Mouse (Mus musculus): Measurements from ENCODE around the gene Kcnk4.
"Not testable (repeated sequence)": the region's sequence is repeated elsewhere in the genome, so short reads cannot be mapped to it uniquely, and the experiment has no call there.

Kcnk4 gene

GRCm38 (mm10) chr19:6916496-6916895, 17.8 kb downstream of the Kcnk4 start:
- no peak for DNase-seq (ENCODE audit: low spot score)

- no peak for DNase-seq (ENCODE audit: low spot score)
These were observed 19.0 kb downstream of the Kcnk4 start for GRCm38 (mm10) chr19:6915276-6915675.

GRCm38 (mm10) chr19:6914540-6914939, 19.8 kb downstream of the Kcnk4 start:
- DNase-seq (ENCODE audit: low spot score), result no peak

- no peak for DNase-seq (ENCODE audit: low spot score)
These were observed 20.3 kb downstream of the Kcnk4 start for GRCm38 (mm10) chr19:6913991-6914390.

GRCm38 (mm10) chr19:6913036-6913435, 21.3 kb downstream of the Kcnk4 start:
- DNase-seq (ENCODE audit: low spot score), result no peak

- no peak for DNase-seq (ENCODE audit: low spot score)
These were observed 21.9 kb downstream of the Kcnk4 start for GRCm38 (mm10) chr19:6912205-6912970.

GRCm38 (mm10) chr19:6911101-6912074, 22.9 kb downstream of the Kcnk4 start:
- no peak for DNase-seq (ENCODE audit: low spot score)

- peak; percentile 40 for DNase-seq (ENCODE audit: low spot score)
These were observed 24.0 kb downstream of the Kcnk4 start for GRCm38 (mm10) chr19:6910306-6910705.

- DNase-seq (ENCODE audit: low spot score), result peak; percentile 75
These were observed 24.6 kb downstream of the Kcnk4 start, which contains the start of the genes Trmt112 and Prdx5 for GRCm38 (mm10) chr19:6909507-6910289. Gene Trmt112 (plus strand): TSS chr19:6909698. Gene Prdx5 (minus strand): TSS chr19:6910106.

- no peak for DNase-seq (ENCODE audit: low spot score)
These were observed 25.3 kb downstream of the Kcnk4 start for GRCm38 (mm10) chr19:6909021-6909420.

GRCm38 (mm10) chr19:6907811-6908540, 26.3 kb downstream of the Kcnk4 start:
- no peak for DNase-seq (ENCODE audit: low spot score)

- no peak for DNase-seq (ENCODE audit: low spot score)
These were observed 27.2 kb downstream of the Kcnk4 start for GRCm38 (mm10) chr19:6907094-6907493.

GRCm38 (mm10) chr19:6906199-6906598, 28.1 kb downstream of the Kcnk4 start:
- no peak for DNase-seq (ENCODE audit: low spot score)

GRCm38 (mm10) chr19:6905498-6906159, 28.7 kb downstream of the Kcnk4 start:
- DNase-seq (ENCODE audit: low spot score), result no peak

GRCm38 (mm10) chr19:6904846-6905245, 29.5 kb downstream of the Kcnk4 start:
- no peak for DNase-seq (ENCODE audit: low spot score)

- DNase-seq (ENCODE audit: low spot score), result no peak
These were observed 31.3 kb downstream of the Kcnk4 start for GRCm38 (mm10) chr19:6903031-6903430.

- no peak for DNase-seq (ENCODE audit: low spot score)
These were observed 34.7 kb downstream of the Kcnk4 start for GRCm38 (mm10) chr19:6899641-6900040.

- DNase-seq (ENCODE audit: low spot score), result not testable (repeated sequence)
These were observed 38.6 kb downstream of the Kcnk4 start for GRCm38 (mm10) chr19:6895608-6896305.

- no peak for DNase-seq (ENCODE audit: low spot score)
These were observed 40.4 kb downstream of the Kcnk4 start for GRCm38 (mm10) chr19:6893731-6894451.
